Mouse (Mus musculus) thymus, postnatal 25 days (tissue): Measurements from ENCODE around the gene Enho.
"Not testable (repeated sequence)": the region's sequence is repeated elsewhere in the genome, so short reads cannot be mapped to it uniquely, and the experiment has no call there.

ENCODE experiments used
- DNase-seq: peaks from one replicate; pipeline ENCODE4 v3.0.0; 2022

Enho gene

DNA sequence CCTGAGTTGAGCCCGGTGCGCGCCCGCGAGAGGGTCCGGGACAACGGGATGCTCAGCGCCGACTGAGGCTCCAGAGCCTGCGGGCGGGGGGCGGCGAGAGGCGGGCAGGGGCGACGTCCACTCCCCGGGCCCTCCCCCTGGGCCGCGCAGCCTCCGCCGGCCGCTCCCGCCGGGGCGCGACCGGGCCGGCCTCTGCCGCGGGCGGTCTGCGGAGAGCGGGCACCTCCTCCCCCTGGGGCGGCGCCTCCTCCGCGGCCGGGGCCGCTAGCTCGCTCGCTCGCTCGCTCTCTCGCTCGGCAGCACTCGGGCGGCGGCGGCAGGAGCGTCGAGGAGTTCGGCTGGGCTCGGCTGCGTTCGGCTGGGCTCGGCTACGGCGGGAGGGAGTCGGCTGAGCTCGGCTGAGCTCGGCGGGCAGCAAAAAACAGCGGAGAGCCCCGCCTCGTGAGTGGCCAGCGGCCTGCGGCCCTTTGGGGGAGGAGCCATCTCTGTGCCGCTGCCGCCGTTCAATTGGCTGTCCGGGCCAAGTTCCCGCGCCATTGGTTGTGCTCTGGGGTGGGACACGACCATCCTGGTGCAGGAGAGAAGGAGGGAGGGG, at the start of gene Enho:
Enho (minus strand) TSS at position 412 of the 595 bp plus-strand sequence.
- DNase-seq, result peak; percentile 90

DNA sequence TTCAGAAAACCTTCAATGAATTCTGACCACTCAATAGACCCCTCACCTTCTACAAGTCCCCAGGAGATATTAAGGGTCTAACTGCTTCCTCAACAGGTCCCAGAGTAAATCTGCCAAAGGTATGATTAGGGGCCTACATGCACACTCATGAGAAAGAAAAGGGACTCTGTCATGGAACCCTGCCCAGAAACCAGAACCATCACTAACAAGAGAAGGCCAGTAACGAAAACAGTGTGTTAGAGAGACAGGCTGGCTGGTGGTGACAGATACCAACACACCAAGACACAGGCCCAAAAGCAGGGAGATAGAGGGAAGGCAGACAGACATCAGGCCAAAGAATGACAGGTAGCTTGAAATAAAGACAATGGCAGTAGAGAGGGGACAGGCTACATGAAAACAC, 48.4 kb upstream of the Enho start:
- not testable (repeated sequence) for DNase-seq

DNA sequence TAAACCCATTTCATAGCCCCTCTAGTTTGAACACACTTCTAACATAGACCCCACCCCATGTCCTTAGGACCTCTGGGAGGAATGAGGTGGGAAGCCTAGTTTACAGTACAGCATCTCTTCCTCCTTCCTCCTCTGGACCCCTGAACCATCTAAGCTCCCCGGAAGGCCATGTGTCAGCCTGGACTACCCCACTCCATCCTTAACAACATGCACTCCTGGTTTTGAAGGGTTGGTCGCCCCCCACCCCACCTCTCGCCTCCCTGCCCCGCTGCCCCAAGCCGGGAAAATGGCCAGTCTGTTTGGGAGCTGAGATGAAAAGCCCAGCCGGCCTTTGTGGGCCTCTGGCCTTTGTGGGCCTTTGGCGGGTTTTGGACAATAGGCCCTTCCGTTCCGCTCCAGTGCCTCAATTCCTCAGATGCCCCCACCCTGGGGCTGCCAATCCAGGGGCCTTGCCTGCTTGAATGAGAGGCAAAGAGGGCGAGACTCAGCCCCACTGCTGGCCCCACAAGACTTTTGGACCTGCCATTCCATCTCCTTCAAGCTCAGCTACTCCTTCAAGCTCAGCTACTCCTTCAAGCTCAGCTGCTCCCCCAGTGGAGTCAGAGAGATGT, 45.9 kb upstream of the Enho start:
- not testable (repeated sequence) for DNase-seq

DNA sequence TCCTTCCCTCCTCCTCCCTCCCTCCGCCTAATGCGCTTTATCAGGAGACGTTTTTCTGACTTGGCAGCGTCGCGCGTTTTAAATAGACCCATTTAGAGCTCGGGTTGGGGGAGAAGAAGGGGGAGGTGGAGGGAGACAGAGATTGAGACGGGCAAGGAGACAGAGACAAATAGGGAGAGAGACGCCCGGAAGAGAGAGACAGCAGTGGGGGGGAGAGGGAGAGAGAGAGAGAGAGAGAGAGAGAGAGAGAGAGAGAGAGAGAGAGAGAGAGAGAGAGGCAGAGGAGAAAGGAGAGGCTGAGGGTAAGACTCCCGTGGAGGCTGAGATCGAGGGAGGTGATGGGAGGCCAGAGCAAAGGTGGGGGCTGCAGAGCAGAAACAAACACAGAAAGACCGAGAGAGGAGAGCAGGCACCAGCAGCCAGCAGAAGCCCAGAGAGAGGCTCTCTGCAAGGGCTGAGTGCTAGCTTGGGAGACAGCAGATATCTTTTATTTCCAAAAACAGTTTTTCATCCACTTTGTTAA, 44.9 kb upstream of the Enho start:
- not testable (repeated sequence) for DNase-seq

DNA sequence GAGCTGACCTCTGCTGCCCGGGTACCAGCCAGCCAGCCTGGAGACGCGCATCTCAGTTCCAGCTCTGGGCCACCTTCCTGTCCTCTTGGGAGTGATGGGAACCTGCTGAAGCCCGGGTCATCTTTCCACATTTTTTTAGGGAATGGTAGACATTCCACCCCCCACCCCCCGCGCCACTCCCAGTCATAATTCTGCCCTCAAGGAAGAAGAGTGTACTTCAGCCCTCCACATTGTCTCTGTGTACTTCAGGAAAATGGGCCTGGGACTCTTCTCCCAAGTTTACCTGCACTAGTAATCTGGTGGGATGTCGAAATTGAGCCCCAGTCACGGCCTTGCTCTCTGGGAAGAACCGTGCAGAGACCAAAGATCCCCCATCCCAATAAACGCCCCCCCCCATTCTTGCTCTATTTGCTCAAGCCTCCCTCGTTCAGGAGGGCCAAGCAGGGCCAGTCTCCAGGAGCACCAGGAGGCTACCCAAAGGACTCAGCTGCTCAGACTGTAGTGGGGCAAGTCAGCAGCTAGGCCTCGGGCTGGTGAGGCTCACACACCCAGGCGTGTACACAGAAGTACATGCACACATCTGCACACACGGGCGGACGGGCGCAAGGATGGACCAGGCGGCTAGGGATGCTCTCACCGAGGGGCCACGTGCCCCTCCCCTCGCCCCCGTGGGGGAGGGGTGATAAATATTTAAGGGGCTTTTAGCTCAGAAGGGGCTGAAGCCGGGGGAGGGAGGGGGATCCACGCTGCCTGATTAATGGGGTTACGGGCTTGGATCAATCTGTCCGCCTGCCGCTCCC, 44.2 kb upstream of the Enho start:
- not testable (repeated sequence) for DNase-seq

DNA sequence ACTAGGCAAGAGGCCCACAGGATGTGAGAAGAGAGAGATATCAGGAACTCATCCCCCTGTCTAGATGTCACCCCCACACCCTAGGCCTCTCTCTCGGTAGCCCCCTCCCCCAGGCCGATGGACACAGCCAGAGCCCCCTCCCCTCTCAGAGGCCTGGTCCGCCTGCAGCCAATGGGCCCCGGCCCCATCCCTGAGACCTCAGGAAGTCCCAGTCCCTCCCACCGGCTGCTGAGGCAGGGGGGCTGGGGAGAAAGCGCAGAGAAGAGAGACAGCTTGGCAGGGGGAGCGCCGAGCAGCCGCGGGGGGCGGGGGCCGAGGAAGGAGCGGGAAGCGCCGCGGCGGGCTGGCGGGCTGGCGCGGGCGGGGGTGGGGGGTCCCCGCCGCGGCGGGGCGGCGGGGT, 43.2 kb upstream of the Enho start:
- DNase-seq, result not testable (repeated sequence)

DNA sequence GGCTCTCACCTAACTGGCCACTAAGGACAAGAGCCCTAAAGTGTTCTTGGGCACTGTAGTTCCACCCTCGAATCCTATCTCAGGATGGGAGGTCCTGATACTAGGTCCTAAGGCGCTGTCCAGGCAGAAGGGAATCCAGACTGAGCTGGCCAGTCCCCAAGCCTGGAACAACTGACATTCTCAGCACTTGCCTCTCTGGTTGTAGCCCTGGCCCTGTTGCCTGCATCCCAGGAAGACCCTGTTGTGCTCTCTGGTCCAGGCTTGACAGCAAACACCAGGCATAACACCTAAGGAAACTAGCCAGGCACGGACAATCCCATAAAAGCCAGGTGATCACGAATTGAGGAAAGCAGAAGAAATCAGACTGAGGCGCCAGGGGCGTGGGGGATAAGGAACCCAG, 42.7 kb upstream of the Enho start:
- DNase-seq, result no peak

DNA sequence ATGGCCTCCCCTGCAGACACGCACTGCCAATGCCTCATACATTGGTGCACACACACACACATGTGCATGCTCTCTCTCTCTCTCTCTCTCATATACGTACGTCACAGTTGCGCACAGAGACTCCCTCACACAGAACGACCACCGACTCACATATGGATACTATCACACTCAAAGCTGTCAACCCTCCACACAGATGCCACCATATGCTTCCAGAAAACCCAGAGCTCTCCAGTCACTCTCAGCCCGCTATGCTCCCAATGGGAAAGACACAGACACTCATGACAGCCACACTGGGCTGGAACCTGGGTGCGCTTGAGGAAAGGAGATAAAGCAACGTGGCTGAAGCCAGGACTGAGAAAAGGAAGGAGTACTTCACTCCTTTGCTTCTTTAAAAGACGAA, 41.8 kb upstream of the Enho start:
- DNase-seq, result no peak

DNA sequence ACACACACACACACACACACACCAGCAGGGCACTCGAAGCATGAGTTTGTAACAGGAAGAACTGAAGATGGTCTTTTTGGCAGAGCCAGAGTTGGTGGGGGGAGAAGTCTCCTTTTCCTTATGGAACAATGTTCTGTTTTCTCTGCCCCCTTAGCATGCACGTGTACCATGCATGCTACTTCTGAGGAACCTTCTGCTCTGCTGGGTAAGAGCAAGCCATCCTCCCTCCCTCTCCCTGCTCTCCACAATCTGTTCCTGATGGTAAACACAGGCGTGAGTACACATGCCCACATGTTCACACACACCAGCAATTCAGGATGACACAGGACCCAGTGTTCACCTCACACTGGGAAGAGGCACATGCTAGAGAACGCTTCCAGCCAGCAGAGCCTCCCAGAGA, 41.1 kb upstream of the Enho start:
- no peak for DNase-seq

DNA sequence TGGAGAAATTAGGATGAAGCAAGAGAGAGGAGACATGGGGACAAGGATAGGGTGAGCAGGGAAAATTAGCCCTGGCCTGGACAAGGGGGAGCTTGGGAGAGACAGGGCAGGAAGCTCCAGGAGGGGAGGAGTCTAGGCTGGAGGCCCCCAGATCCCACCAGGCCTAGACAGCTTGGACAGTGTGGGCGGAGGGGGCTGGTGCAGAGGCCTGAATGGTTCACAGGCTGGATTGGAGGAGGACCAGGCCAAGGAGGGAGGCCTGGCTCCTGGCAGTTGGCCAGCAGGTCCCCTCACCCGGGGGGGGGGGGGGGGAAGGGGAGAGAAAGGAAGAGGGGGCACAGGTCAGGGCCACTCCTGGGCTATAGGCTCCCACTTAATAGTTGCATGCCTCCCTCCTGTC, 39.2 kb upstream of the Enho start:
- no peak for DNase-seq

DNA sequence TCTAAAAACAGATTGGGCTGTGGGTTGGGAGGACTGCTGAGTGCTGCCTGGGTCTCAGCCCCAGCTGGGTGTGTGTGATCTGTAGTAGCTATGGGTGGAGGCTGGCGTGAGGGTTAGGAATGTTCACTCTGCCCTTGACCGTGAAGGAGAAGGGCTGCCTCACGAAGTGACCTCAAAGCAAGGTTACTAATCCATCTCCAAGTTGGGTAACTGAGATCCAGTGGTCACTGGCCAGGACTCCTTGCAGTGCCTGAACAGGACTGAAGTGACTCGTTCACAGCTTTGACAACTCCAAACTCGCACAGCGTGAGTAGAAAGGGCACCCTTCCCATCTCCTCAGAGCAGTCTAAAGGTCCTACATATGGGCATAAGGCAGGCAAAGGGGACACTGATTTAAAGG, 38.7 kb upstream of the Enho start:
- DNase-seq, result no peak

DNA sequence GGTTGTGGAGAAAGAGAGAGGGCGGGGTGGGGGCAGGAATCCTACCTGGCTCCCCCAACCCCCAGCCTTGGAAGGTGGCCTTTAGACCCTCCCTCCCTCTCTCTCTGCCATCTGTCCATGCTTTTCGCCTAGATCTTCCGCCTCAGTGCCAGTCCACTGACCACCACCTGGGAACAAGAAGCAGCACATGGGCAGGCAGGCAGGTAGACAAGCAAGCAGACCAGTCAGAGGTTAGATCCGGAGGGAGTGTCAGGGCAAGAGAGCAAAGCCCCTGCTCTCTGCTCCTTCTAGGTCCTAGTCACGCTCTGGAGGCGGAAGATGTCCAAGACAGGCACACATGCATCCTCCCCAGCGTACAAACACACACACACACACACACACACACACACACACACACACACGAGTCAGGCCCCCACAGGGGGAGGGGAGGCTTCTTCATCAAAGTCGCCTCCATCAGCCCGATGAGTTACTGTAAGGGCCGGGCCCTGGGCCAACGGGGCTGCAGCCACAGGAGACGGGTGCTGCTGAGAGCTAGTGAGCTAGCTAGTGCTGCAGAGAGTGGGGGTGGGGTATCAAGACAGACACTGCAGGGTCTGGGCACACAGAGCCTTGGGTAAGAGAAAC, 37.0 kb upstream of the Enho start:
- no peak for DNase-seq

DNA sequence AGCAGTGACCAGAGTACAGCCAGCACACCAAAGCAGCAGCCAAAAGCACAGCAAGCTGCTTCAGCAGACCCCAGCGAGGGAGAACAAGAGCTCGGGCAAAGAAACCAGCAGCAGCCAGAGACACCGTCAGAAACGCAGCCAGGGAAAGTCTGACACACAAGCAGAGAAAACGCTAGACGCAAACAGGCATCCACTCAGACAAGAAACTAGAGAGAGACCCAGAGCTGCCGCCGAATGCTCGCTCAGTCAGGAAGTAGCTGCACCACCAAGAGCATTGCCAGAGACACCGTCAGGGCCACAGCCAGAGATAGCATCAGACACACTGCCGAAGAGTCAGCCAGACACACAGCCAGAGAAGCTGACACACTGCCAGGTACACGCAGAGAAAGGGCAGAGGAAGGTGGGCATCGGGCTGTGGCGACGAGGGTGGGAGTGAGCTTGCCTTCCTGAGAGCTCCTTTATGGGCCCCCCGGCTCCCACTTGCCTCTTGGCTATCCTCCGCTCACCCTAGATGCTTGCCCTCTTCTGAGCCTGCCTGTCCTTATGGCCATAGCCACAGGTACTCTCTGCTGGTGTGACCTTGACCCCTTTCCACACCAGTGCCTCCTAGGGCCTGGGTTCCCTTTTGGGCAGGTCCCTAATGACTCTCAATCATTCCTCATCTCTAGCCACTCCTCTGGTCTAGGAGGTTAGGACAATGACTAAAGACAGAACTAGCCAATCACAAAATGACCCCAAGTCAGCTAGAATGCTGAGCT, 36.3 kb upstream of the Enho start:
- DNase-seq, result no peak

DNA sequence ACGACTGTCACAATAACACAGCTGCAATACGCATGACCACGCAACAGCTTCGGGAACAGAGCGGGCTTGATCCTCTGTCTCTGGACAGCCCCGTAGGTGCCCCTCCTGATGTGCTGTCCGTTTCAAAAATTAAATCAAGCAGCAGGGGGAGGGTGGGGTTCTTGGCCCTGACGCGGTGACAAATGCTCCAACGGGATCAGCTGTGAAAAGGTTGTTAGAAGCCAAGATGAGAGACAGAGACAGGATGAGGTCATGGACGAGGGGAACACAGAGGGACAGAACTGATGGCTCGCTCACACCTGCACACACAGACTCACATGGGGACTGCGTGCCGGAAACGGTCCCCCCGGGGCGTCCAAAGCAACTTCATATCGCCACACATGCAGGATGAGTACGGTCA, 33.1 kb upstream of the Enho start:
- DNase-seq, result no peak

DNA sequence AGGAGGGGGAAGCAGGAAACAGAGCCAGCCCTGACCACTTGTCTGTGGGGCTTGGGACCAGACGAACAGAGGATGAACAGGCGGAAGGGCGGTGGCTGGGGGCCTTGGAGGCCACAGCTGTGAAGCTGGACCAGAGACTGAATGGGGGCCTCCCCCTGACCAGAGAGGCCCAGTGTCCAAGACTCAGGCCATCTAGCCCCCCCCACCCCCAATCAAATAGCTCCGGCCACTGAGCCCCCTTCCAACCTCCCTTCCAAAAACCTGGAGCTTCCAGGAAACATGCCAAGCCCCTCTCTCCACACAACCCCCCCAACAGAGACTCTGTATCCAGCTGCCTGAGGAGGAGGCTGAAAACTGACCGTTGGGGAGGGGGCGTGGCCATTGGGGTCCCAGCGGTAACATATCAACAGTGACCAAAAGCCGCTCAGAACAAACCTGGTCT, 32.4 kb upstream of the Enho start:
- no peak for DNase-seq

DNA sequence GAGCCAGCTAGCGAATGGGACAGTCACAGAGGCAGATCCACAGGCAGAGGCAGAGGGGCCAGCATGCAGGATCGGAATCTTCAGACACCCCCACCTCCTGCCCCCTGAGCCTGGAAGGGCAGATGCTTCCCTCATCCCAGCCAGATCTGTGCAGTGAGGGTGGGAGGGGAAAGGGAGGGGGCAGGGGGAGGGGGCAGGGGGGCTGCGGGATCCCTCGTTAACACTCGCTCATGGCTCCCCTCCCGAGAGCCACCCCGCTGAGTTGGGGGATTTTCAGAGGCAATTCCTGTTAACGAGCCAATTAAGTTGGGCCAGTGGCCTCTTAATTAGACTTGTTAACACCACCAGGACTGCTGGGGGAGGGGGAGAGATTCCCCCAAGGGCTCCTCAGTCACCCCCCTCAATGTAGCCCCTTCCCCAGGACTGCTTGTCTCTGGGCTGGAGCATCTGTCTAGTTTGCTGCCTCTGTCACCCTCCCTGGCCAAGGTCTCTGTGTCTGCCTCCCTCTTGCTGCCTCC, 31.9 kb upstream of the Enho start:
- no peak for DNase-seq

DNA sequence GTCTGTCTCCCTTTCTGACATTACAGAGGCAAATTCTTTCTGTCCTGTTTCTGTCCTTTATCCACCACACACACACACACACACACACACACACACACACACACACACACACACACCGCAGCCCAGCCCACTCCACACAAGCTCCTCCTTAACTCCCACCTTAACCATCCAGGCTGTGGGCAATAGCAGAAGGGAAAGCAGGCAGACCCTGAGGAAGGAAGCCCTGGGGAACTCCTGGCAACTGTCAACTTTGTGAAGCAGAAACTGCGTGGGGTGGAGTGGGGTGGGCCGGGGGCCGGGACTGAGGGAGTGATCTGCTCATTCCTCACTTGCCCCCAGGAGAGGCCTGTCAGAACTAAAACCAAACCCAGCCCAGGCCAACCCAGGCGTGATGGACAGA, 31.4 kb upstream of the Enho start:
- DNase-seq, result no peak

DNA sequence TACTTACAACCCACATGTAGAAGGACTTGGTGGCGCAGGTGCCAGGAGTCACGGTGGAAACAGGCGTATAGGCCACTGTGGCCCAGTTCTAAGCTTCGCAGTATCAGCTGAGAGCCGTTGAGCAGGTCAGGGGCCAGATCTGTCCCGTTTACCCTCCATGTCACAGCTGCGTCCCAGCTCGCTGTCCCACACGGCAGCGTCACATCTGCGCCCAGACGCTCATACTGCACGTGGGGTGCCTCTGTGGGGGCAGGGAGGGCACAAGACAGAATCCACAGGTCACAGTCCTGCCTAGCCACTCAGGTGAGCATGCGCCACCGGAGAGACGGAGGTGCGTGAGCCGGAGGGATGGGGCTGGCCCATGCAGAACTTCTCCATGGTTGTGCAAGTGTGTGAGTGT, 30.7 kb upstream of the Enho start:
- no peak for DNase-seq

DNA sequence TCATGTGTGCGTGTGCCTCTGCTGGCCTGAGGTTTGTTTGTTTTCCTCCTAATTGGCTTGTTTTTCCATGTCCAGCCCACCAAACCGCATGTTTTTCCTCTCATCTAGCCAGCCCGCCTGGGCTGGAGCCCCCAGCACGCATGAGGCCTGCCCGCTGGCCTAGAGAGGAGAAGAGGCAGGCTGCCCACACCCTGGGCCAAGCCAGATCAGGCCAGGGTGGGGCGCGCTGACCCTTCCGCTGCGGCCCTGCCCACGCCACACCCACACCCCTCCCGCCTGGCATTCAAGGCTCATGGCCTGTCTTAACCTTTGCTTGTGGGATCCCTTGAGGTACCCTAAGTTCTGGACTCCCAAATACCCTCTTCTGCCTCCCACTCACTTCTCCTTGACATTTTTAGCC, 26.5 kb upstream of the Enho start:
- DNase-seq, result no peak

DNA sequence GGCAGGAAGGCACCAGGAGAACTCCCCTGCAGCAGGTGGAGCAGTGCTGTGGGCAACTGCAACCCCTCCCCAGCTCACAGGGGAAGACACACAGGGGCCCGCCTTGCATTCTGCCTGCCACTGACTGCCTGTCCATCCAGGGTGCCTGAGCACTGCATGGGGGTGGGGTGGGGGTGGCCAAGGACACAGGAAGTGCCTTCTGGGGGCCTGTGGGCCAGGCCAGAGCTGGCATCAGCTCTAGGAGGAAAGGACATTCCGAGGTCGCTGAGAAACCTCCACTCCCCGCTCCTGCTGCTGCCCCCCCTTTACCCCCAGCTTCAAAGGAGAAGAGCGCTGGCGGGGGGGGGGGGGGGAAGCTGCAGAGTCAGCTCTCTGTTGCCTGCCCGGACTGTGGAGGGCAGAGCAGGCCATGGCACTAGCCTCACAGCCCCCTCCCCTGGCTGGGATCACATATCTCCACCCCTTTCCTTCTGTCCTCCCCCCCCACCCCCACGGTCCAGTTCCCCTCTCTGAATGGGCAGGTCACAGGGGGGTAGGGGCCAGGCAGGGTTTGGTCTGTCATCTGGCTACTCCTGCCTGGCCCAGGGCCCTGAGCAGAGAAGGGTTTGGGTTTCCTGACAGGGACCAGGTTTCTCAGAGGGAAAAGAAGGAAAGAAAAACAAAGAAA, 25.0 kb upstream of the Enho start:
- peak; percentile 3 for DNase-seq

DNA sequence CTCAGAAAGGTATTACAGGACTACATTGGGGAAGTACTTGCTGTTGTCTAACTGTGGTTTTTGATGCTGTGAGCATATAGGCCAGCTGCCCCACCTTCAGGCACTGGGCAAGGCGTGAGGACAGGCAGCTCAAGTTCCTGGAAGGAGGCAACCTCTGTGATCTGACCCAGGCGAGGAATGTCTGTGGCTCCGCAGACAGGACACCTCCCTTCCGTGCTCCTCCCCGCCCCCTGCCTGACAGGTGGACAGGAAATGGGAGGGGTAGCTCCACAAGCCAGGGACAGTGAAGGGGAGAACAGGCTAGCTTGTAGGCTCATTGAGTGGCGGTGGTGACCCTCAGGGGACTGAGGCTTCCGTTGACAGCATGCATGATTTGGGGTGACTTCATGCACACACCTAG, 24.4 kb upstream of the Enho start:
- DNase-seq, result peak; percentile 4

DNA sequence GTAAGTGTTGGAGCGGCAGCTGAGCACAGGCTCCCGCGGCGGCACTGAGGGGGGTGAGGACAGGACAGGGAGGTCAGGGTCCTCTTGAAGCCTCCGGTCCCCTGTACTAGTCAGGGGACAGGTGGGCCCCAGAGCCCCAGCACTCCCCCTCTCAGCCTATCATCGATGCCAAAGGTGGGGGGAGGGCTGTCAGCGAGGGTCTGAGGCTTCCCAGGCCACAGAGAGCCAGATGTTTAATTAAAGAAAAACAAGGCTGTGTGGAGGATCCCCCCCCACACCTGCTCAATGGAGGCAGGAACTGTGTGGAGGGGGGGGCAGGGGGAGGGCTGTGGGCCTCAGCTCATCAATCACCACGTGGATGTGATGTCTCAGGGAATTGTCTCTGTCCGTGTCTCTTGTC, 23.5 kb upstream of the Enho start:
- DNase-seq, result no peak
